Mouse (Mus musculus): Measurements from ENCODE around the gene Tmem150b. TPM values are rescaled to one million over a fixed set of nuclear protein-coding genes. Genes with fewer than 3 reads are reported as not detected.

Tmem150b gene
- 0.07 TPM in 1 of 2 replicates, not detected in the other for polyA plus RNA-seq (2015; fragmentation: Nextera tagmentation; extraction: Ambion mirVana)

GRCm38 (mm10) chr7:4725169-4725568, at the start of gene Tmem150b:
Gene Tmem150b, minus strand, starts transcription at chr7:4725249.

GRCm38 (mm10) chr7:4771202-4771601, 46.2 kb upstream of the Tmem150b start, which contains the start of gene Fam71e2:
Gene Fam71e2, minus strand, starts transcription at chr7:4771302.

GRCm38 (mm10) chr7:4752821-4753570, 27.9 kb upstream of the Tmem150b start, which contains the start of gene Cox6b2:
Gene Cox6b2, minus strand, starts transcription at chr7:4753094.

DNA sequence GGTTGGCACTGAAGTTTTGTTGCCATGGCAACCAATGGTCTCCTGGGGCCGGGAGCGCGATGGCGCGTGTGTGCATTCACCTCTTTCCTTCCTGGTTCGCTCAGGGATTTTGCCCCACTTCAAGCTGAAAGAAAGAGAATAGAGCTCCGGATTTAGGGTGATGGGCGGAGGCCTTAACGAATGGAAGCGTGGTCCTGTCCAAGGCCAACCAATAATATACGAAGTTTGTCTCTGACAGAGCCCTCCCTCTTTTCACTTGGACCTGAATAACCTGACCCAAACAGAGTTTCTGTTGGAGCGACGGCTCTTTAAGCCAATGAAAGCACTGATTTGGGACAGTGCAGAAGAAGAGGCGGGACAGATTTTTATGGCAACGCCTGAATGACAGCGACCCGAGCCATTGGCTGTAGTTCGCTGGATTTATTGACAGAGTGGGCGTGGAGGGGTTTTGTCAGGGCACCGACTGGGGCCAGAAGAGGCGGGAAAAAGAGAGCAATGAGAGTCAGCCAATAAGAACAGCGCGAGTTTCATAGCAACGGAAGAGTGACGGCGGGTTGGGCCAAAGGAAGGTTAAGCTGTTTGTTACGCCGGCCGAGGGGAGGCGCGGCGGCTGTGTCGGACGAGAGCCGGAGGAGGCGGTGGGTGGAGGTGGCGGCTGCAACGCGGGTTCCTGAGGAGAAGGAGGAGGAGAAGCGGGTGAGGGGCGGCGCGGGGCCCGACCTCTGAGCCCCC, 14.7 kb upstream of the Tmem150b start, which contains the start of gene Kmt5c:
Kmt5c (plus strand) TSS at position 572 of the 732 bp plus-strand sequence.

GRCm38 (mm10) chr7:4690387-4690786, 34.7 kb downstream of the Tmem150b start, which contains the start of gene Brsk1:
Gene Brsk1, plus strand, starts transcription at chr7:4690604.

DNA sequence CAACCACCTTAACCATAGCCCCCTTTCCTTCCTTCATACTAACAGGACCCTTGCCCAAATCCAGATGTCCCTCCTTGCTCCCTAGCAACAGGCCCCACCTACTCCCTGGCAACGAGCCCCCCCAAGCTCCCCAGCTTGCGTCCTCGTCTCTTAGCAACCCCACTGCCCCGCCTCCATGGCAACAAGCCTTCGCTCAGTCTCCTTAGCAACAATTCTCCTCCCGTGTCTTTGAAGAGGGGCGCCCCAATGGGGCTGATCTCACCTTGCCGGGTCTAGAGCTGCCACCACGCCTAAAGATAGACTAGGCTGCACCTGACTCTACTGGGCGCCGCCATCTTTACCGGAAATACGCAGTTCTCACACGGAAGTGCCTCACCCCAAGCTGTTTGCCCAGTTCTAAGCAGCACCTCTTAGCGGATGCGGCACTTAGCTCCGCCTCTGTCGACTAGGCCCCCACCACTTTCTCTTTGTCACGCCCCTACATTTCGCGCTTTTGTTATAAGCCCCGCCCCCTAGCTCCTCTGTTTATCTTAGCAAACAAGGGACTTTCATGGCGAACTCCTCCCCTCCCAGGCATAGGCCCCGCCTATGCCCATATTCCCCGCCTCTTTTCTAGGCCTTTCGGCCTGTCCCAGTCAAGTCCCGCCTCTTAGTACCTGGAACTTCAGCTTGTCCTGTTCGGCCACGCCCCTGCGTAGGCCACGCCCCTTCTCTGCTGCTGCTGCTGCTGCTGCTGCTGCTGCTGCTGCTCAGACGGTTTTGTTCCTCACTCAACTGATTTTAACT, 40.2 kb downstream of the Tmem150b start, which contains the start of gene Hspbp1:
Hspbp1 (minus strand) TSS at position 437 of the 786 bp plus-strand sequence.

DNA sequence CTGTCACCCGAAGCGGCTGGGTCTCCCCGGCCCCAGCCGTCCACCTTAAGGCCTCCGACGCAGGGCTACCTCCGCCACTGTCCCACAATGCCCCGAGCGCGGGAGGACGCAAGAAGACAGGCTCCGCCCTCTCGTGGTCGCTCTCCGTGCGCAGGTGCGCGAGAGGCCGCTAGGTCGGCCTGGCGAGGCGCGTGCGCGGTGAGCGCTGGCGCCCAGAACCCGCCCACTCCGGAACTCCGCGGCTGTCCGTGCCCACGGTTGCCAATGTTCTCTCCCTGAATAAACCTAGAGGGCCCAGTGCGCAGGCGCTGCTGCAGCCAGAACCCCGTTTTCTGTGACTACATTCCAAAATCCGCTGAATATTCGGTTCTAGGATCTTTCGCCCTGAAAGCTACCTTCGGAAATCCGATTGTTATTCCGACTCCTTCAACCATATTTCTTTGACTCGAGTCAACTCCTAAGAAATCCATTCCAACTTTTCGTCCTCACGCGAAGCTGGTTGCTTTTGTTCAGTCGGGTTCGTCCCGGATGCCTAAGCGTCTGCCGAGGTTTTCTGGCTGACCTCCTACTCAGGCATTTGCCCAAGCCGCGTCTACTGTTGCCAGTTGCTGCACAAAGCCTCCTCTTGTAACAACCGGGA, 66.0 kb downstream of the Tmem150b start, which contains the start of gene Ppp6r1:
Ppp6r1 (minus strand) TSS at position 108 of the 640 bp plus-strand sequence.

Other genes with a start within 250 kb of the Tmem150b start
- gene Ppp1r12c, start 223.6 kb downstream of the Tmem150b start, polyA plus RNA-seq (2015; fragmentation: Nextera tagmentation; extraction: Ambion mirVana) = 25.2 and 28.3 TPM in 2 replicates
- 884 and 1,161 TPM in 2 replicates for gene Tnnt1, start 208.9 kb downstream of the Tmem150b start, polyA plus RNA-seq (2015; fragmentation: Nextera tagmentation; extraction: Ambion mirVana)
- 3.2 and 3.4 TPM in 2 replicates for gene Tnni3, start 201.0 kb downstream of the Tmem150b start, polyA plus RNA-seq (2015; fragmentation: Nextera tagmentation; extraction: Ambion mirVana)
- gene Dnaaf3, start 192.8 kb downstream of the Tmem150b start, polyA plus RNA-seq (2015; fragmentation: Nextera tagmentation; extraction: Ambion mirVana) = 0.27 and 0.55 TPM in 2 replicates
- 0.10 and 0.31 TPM in 2 replicates for gene Syt5, start 177.7 kb downstream of the Tmem150b start, polyA plus RNA-seq (2015; fragmentation: Nextera tagmentation; extraction: Ambion mirVana)
- gene Ptprh, start 121.2 kb downstream of the Tmem150b start, polyA plus RNA-seq (2015; fragmentation: Nextera tagmentation; extraction: Ambion mirVana) = not detected in 2 replicates
- gene Tmem86b, start 93.8 kb downstream of the Tmem150b start, polyA plus RNA-seq (2015; fragmentation: Nextera tagmentation; extraction: Ambion mirVana) = 0.26 and 0.62 TPM in 2 replicates
- gene Ppp6r1, start 66.2 kb downstream of the Tmem150b start, polyA plus RNA-seq (2015; fragmentation: Nextera tagmentation; extraction: Ambion mirVana) = 5.1 and 5.6 TPM in 2 replicates
- 41.2 and 49.2 TPM in 2 replicates for gene Hspbp1, start 40.2 kb downstream of the Tmem150b start, polyA plus RNA-seq (2015; fragmentation: Nextera tagmentation; extraction: Ambion mirVana)
- gene Brsk1, start 34.6 kb downstream of the Tmem150b start, polyA plus RNA-seq (2015; fragmentation: Nextera tagmentation; extraction: Ambion mirVana) = 0.23 and 0.39 TPM in 2 replicates
- gene Kmt5c, start 14.9 kb upstream of the Tmem150b start, polyA plus RNA-seq (2015; fragmentation: Nextera tagmentation; extraction: Ambion mirVana) = 22.4 and 24.9 TPM in 2 replicates
- 18.6 and 22.1 TPM in 2 replicates for gene Cox6b2, start 27.8 kb upstream of the Tmem150b start, polyA plus RNA-seq (2015; fragmentation: Nextera tagmentation; extraction: Ambion mirVana)
- gene Fam71e2, start 46.1 kb upstream of the Tmem150b start, polyA plus RNA-seq (2015; fragmentation: Nextera tagmentation; extraction: Ambion mirVana) = not detected in 2 replicates
- gene Il11, start 57.6 kb upstream of the Tmem150b start, polyA plus RNA-seq (2015; fragmentation: Nextera tagmentation; extraction: Ambion mirVana) = 0.09 TPM in 1 of 2 replicates, not detected in the other
- not detected in 2 replicates for gene Tmem190, start 57.7 kb upstream of the Tmem150b start, polyA plus RNA-seq (2015; fragmentation: Nextera tagmentation; extraction: Ambion mirVana)
- 8.2 and 8.9 TPM in 2 replicates for gene Tmem238, start 64.4 kb upstream of the Tmem150b start, polyA plus RNA-seq (2015; fragmentation: Nextera tagmentation; extraction: Ambion mirVana)
- gene Rpl28, start 67.6 kb upstream of the Tmem150b start, polyA plus RNA-seq (2015; fragmentation: Nextera tagmentation; extraction: Ambion mirVana) = 262 and 278 TPM in 2 replicates
- gene Ube2s, start 87.3 kb upstream of the Tmem150b start, polyA plus RNA-seq (2015; fragmentation: Nextera tagmentation; extraction: Ambion mirVana) = 106 and 115 TPM in 2 replicates
- not detected in 2 replicates for gene Shisa7, start 119.4 kb upstream of the Tmem150b start, polyA plus RNA-seq (2015; fragmentation: Nextera tagmentation; extraction: Ambion mirVana)
- gene Isoc2b, start 145.0 kb upstream of the Tmem150b start, polyA plus RNA-seq (2015; fragmentation: Nextera tagmentation; extraction: Ambion mirVana) = 3.2 and 8.0 TPM in 2 replicates
- gene Isoc2a, start 151.9 kb upstream of the Tmem150b start, polyA plus RNA-seq (2015; fragmentation: Nextera tagmentation; extraction: Ambion mirVana) = 0.87 and 1.4 TPM in 2 replicates
- gene Gm36210, start 181.3 kb upstream of the Tmem150b start, polyA plus RNA-seq (2015; fragmentation: Nextera tagmentation; extraction: Ambion mirVana) = 0.10 TPM in 1 of 2 replicates, not detected in the other
- 1.8 and 2.0 TPM in 2 replicates for gene Zfp628, start 190.0 kb upstream of the Tmem150b start, polyA plus RNA-seq (2015; fragmentation: Nextera tagmentation; extraction: Ambion mirVana)
- 0.66 and 1.3 TPM in 2 replicates for gene Nat14, start 196.8 kb upstream of the Tmem150b start, polyA plus RNA-seq (2015; fragmentation: Nextera tagmentation; extraction: Ambion mirVana)
- gene Ssc5d, start 200.5 kb upstream of the Tmem150b start, polyA plus RNA-seq (2015; fragmentation: Nextera tagmentation; extraction: Ambion mirVana) = 8.7 and 10.2 TPM in 2 replicates
- gene Sbk2, start 239.2 kb upstream of the Tmem150b start, polyA plus RNA-seq (2015; fragmentation: Nextera tagmentation; extraction: Ambion mirVana) = 6.5 and 8.4 TPM in 2 replicates
- not detected in 2 replicates for gene Sbk3, start 245.9 kb upstream of the Tmem150b start, polyA plus RNA-seq (2015; fragmentation: Nextera tagmentation; extraction: Ambion mirVana)

All from skeletal muscle tissue, postnatal 0 days (tissue).